Mouse (Mus musculus): ENCODE measurements around the gene Prb1.
"Not testable (repeated sequence)": the region's sequence is repeated elsewhere in the genome, so short reads cannot be mapped to it uniquely, and the experiment has no call there.

- not testable (repeated sequence) for TF ChIP-seq CTCF, EP300 (IDR thresholded peaks at IDR 0.05; ENCODE audit: low read depth)
These were observed at the start of gene Prb1 for GRCm38 (mm10) chr6:132210421-132210820.

Data from liver, embryonic 14.5 days (tissue).